Mouse (Mus musculus): ENCODE data around the gene Eif3k.
"Not testable (repeated sequence)": the region's sequence is repeated elsewhere in the genome, so short reads cannot be mapped to it uniquely, and the experiment has no call there.

Gene Eif3k

GRCm38 (mm10) chr7:28985207-28985606 is 3.5 kb upstream of the Eif3k start:
- DNase-seq (ENCODE audit: low spot score in 2 of 2), result no peak

GRCm38 (mm10) chr7:28984452-28984851 is 2.8 kb upstream of the Eif3k start:
- no peak for DNase-seq (ENCODE audit: low spot score in 2 of 2)

GRCm38 (mm10) chr7:28983849-28984248 is 2.2 kb upstream of the Eif3k start:
- no peak for DNase-seq (ENCODE audit: low spot score in 2 of 2)

GRCm38 (mm10) chr7:28983141-28983564 is 1.5 kb upstream of the Eif3k start:
- DNase-seq (ENCODE audit: low spot score in 2 of 2), result no peak

- DNase-seq (ENCODE audit: low spot score in 2 of 2), result peak; percentile 26 to 53
These were observed 780 bp upstream of the Eif3k start for GRCm38 (mm10) chr7:28982274-28983013.

GRCm38 (mm10) chr7:28977556-28977955 is 4.1 kb downstream of the Eif3k start:
- DNase-seq (ENCODE audit: low spot score in 2 of 2), result no peak

GRCm38 (mm10) chr7:28973025-28973424 is 8.6 kb downstream of the Eif3k start:
- no peak for DNase-seq (ENCODE audit: low spot score in 2 of 2)

- DNase-seq (ENCODE audit: low spot score in 2 of 2), result peak in 1 of 2 experiments; percentile 67
These were observed 9.1 kb downstream of the Eif3k start for GRCm38 (mm10) chr7:28972542-28972985.

GRCm38 (mm10) chr7:28971770-28972269 is 9.8 kb downstream of the Eif3k start:
- peak in 1 of 2 experiments; percentile 69 for DNase-seq (ENCODE audit: low spot score in 2 of 2)

- DNase-seq (ENCODE audit: low spot score in 2 of 2), result no peak
These were observed 10.6 kb downstream of the Eif3k start for GRCm38 (mm10) chr7:28971029-28971428.

GRCm38 (mm10) chr7:28969672-28970394 is 11.8 kb downstream of the Eif3k start:
- DNase-seq (ENCODE audit: low spot score in 2 of 2), result no peak

GRCm38 (mm10) chr7:28969271-28969670 is 12.4 kb downstream of the Eif3k start:
- no peak for DNase-seq (ENCODE audit: low spot score in 2 of 2)

- not testable (repeated sequence) for DNase-seq (ENCODE audit: low spot score in 2 of 2)
These were observed 13.5 kb downstream of the Eif3k start for GRCm38 (mm10) chr7:28968120-28968519.

GRCm38 (mm10) chr7:28966751-28967505 is 14.7 kb downstream of the Eif3k start:
- no peak for DNase-seq (ENCODE audit: low spot score in 2 of 2)

GRCm38 (mm10) chr7:28966181-28966580 is 15.5 kb downstream of the Eif3k start:
- DNase-seq (ENCODE audit: low spot score in 2 of 2), result no peak

- no peak for DNase-seq (ENCODE audit: low spot score in 2 of 2)
These were observed 16.3 kb downstream of the Eif3k start for GRCm38 (mm10) chr7:28965346-28965840.

- no peak for DNase-seq (ENCODE audit: low spot score in 2 of 2)
These were observed 18.2 kb downstream of the Eif3k start for GRCm38 (mm10) chr7:28963399-28963923.

- DNase-seq (ENCODE audit: low spot score in 2 of 2), result peak; percentile 99 to 100
These were observed 19.6 kb downstream of the Eif3k start, which contains the start of gene Actn4 for GRCm38 (mm10) chr7:28961927-28962670. Gene Actn4 (minus strand): TSS chr7:28962340.

GRCm38 (mm10) chr7:28961584-28961926 is 20.1 kb downstream of the Eif3k start:
- no peak for DNase-seq (ENCODE audit: low spot score in 2 of 2)

GRCm38 (mm10) chr7:28960354-28961046 is 21.2 kb downstream of the Eif3k start:
- DNase-seq (ENCODE audit: low spot score in 2 of 2), result no peak

Data from heart, adult 9 months (tissue).